Mouse (Mus musculus): ENCODE measurements around the gene Uhrf1. TPM values are rescaled to one million over a fixed set of nuclear protein-coding genes. Genes with fewer than 3 reads are reported as not detected.

The Uhrf1 gene
- polyA plus RNA-seq, 1 experiment from 2014 or later = 160 TPM

- H3K4me3 ChIP-seq = no peak overlapping the region
- H3K36me3 ChIP-seq = no peaks in the 10 kb centered on the region
- no peak for ATAC-seq (ENCODE audit: insufficient number of reproducible peaks, insufficient read depth, low FRiP score, low TSS enrichment)
- no peaks in the 10 kb centered on the region for H3K27me3 ChIP-seq
- WGBS = 71% methylated on average over 3 of the region's 3 CpGs
- peaks cover 25% of the 10 kb centered on the region for H3K4me1 ChIP-seq
- H3K9ac ChIP-seq = no peak overlapping the region
- no peaks in the 10 kb centered on the region for H3K9me3 ChIP-seq
- H3K27ac ChIP-seq = no peak overlapping the region
- no peak overlapping the region for H3K4me2 ChIP-seq (replicated peaks)
Observed at GRCm38 (mm10) chr17:56330345-56330744, 27.2 kb downstream of the Uhrf1 start.

GRCm38 (mm10) chr17:56331256-56331655 is 28.1 kb downstream of the Uhrf1 start:
- H3K4me1 ChIP-seq = peaks cover 25% of the 10 kb centered on the region
- H3K4me2 ChIP-seq (replicated peaks) = no peak overlapping the region
- H3K4me3 ChIP-seq = no peak overlapping the region
- H3K36me3 ChIP-seq = no peaks in the 10 kb centered on the region
- H3K9me3 ChIP-seq = no peaks in the 10 kb centered on the region
- no peak for ATAC-seq (ENCODE audit: insufficient number of reproducible peaks, insufficient read depth, low FRiP score, low TSS enrichment)
- H3K27ac ChIP-seq = no peak overlapping the region
- no peak overlapping the region for H3K9ac ChIP-seq
- H3K27me3 ChIP-seq = no peaks in the 10 kb centered on the region

DNA sequence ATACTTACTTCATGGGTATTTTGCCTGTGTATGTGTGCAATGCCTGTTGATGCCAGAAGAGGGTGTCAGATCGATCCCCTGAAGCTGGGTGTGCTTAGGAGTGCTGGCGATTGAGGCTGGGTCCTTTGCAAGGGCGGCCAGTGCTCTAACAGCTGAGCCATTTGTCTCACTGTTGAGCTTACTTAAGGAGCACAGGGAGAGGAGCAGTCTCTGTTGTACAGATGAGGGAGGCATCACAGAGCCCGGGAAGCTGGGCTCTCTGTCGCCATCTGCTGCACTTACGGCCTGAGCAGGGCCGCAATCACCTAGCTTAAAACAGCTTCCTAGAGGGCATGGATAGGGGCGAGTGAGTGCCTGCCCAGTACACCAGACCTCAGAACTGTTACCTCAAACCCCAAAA is 29.9 kb downstream of the Uhrf1 start:
- Histone ChIP-seq H3K9ac (no peak overlapping the region), H3K4me1 (peaks cover 12% of the 10 kb centered on the region), H3K36me3 (no peaks in the 10 kb centered on the region), H3K4me3 (no peak overlapping the region), H3K4me2 (replicated peaks) (no peak overlapping the region), H3K27me3 (no peaks in the 10 kb centered on the region), H3K9me3 (no peaks in the 10 kb centered on the region), H3K27ac (no peak overlapping the region)
- WGBS = 43% methylated on average over 8 of the region's 8 CpGs
- no peak for ATAC-seq (ENCODE audit: insufficient number of reproducible peaks, insufficient read depth, low FRiP score, low TSS enrichment)

- no peaks in the 10 kb centered on the region for H3K9me3 ChIP-seq
- H3K27me3 ChIP-seq = no peaks in the 10 kb centered on the region
- no peaks in the 10 kb centered on the region for H3K4me1 ChIP-seq
- WGBS = 76% methylated on average over 4 of the region's 4 CpGs
- ATAC-seq (ENCODE audit: insufficient number of reproducible peaks, insufficient read depth, low FRiP score, low TSS enrichment) = no peak
- H3K27ac ChIP-seq = no peak overlapping the region
- no peak overlapping the region for H3K4me2 ChIP-seq (replicated peaks)
- H3K36me3 ChIP-seq = no peaks in the 10 kb centered on the region
- no peak overlapping the region for H3K9ac ChIP-seq
- H3K4me3 ChIP-seq = no peak overlapping the region
Observed at GRCm38 (mm10) chr17:56337190-56337589, 34.1 kb downstream of the Uhrf1 start.

- 92% methylated on average over 6 of the region's 6 CpGs for WGBS
- H3K27me3 ChIP-seq = no peaks in the 10 kb centered on the region
- H3K9me3 ChIP-seq = no peaks in the 10 kb centered on the region
- H3K36me3 ChIP-seq = no peaks in the 10 kb centered on the region
- ATAC-seq (ENCODE audit: insufficient number of reproducible peaks, insufficient read depth, low FRiP score, low TSS enrichment) = no peak
- no peak overlapping the region for H3K27ac ChIP-seq
- no peaks in the 10 kb centered on the region for H3K4me1 ChIP-seq
- H3K4me3 ChIP-seq = no peak overlapping the region
- no peak overlapping the region for H3K4me2 ChIP-seq (replicated peaks)
- no peak overlapping the region for H3K9ac ChIP-seq
Observed at GRCm38 (mm10) chr17:56337791-56338190, 34.7 kb downstream of the Uhrf1 start.

DNA sequence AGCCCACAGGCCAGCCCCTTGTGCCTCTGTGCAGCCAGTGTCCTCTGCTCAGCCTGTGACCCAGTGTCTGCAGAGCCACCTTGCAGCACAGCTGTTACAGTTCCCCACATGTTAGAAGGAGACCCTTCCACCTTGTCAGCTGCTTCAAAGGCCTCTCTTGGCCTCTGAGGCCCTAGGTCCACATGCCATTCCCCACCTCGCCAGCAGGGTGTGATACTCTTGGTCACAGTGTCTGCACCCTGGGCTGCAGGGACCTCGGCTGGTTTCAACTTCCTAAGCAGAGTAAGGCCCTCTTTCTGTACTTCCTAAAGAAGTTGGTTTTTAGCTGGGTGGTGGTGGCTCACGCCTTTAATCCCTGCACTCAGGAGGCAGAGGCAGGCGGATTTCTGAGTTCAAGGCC is 35.8 kb downstream of the Uhrf1 start:
- H3K4me1 ChIP-seq = no peaks in the 10 kb centered on the region
- ATAC-seq (ENCODE audit: insufficient number of reproducible peaks, insufficient read depth, low FRiP score, low TSS enrichment) = no peak

GRCm38 (mm10) chr17:56340717-56341116 is 37.6 kb downstream of the Uhrf1 start:
- ATAC-seq (ENCODE audit: insufficient number of reproducible peaks, insufficient read depth, low FRiP score, low TSS enrichment) = no peak
- H3K9ac ChIP-seq = no peak overlapping the region
- no peak overlapping the region for H3K4me3 ChIP-seq
- no peaks in the 10 kb centered on the region for H3K9me3 ChIP-seq
- peaks cover 5% of the 10 kb centered on the region; the same call in 1 of the 2 replicates for H3K36me3 ChIP-seq
- H3K4me1 ChIP-seq = no peaks in the 10 kb centered on the region
- H3K27ac ChIP-seq = no peak overlapping the region
- H3K27me3 ChIP-seq = no peaks in the 10 kb centered on the region
- H3K4me2 ChIP-seq (replicated peaks) = no peak overlapping the region

More for the DNA sequence above, 35.8 kb downstream of the Uhrf1 start:
- Histone ChIP-seq H3K36me3 (no peaks in the 10 kb centered on the region), H3K9me3 (no peaks in the 10 kb centered on the region), H3K27ac (no peak overlapping the region), H3K4me3 (no peak overlapping the region), H3K27me3 (no peaks in the 10 kb centered on the region), H3K4me2 (replicated peaks) (no peak overlapping the region), H3K9ac (no peak overlapping the region)
- WGBS = 64% methylated on average over 4 of the region's 4 CpGs

DNA sequence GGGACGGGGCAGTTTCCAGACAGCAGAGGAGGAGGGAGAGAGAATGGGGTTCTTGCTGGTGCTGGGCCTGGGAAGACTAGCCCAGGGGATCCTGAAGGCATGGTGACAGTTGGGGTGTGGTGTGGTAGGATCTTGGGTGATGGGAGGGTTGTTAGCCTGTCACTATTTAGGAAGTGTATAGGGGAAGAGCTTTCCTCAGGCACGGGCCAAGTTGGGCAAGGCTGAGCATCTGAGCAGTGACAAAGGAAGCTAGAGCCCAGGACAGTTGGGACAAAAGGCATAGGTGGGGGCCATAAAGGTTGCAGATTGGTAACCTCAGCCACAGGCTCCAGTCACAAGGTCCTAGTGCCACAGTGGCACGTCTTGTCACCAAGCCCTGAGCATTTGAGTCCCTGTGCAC is 40.3 kb downstream of the Uhrf1 start:
- WGBS = 77% methylated on average over 3 of the region's 3 CpGs
- H3K9ac ChIP-seq = no peak overlapping the region

DNA sequence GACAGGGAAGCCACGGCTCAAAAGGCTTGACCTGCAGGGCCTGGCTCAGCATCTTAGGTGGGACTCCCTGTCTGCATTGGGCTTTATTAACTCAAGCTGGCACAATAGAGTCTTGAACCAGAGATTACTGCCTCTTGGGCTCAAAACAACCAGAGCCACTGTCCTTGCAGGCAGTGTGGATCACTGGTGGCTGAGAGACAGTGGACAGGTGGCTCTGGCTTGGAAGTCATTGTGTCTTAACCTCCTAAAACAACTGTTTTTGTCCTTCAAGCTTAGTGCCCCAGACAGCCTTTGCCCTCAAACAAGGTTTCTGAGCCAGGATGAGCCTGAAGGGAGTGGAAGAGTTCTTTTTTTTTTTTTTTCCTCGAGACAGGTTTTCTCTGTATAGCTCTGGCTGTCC is 42.2 kb downstream of the Uhrf1 start:
- H3K27ac ChIP-seq = no peak overlapping the region
- H3K4me1 ChIP-seq = no peaks in the 10 kb centered on the region
- no peak overlapping the region for H3K4me3 ChIP-seq
- no peaks in the 10 kb centered on the region for H3K27me3 ChIP-seq
- H3K9ac ChIP-seq = no peak overlapping the region
- 59% methylated on average over 2 of the region's 2 CpGs for WGBS
- peaks cover 5% of the 10 kb centered on the region; the same call in 1 of the 2 replicates for H3K36me3 ChIP-seq
- no peak for ATAC-seq (ENCODE audit: insufficient number of reproducible peaks, insufficient read depth, low FRiP score, low TSS enrichment)
- no peak overlapping the region for H3K4me2 ChIP-seq (replicated peaks)
- no peaks in the 10 kb centered on the region for H3K9me3 ChIP-seq

More for the DNA sequence above, 40.3 kb downstream of the Uhrf1 start:
- Histone ChIP-seq H3K36me3 (peaks cover 5% of the 10 kb centered on the region; the same call in 1 of the 2 replicates), H3K9me3 (no peaks in the 10 kb centered on the region), H3K27ac (no peak overlapping the region), H3K4me2 (replicated peaks) (no peak overlapping the region), H3K4me1 (no peaks in the 10 kb centered on the region), H3K27me3 (no peaks in the 10 kb centered on the region), H3K4me3 (no peak overlapping the region)
- ATAC-seq (ENCODE audit: insufficient number of reproducible peaks, insufficient read depth, low FRiP score, low TSS enrichment) = no peak

DNA sequence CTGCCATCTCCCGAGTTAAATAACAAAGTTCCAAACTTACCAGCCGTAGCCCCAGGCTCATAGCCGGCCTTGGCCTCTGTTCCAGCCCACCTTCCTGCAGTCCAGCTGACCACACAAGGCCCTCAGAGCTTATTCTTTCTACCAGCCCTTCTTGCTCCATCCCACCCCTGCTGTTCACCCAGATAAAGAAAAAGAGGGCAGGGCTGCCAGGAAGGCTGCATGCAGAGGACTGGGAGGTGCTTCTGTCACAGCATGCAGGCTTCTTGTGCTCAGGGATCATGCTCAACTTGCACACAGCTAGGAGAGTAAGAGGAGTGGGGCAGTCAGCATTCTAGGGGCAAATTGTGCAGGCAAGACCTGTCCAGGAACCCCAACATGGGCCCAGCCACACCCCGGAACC is 45.0 kb downstream of the Uhrf1 start:
- Histone ChIP-seq H3K9ac (no peak overlapping the region), H3K4me2 (replicated peaks) (no peak overlapping the region), H3K4me3 (no peak overlapping the region), H3K27ac (no peak overlapping the region), H3K27me3 (no peaks in the 10 kb centered on the region), H3K4me1 (no peaks in the 10 kb centered on the region), H3K9me3 (no peaks in the 10 kb centered on the region), H3K36me3 (peaks cover 19% of the 10 kb centered on the region)
- whole genome bisulfite sequencing = 74% methylated on average over 4 of the region's 4 CpGs
- ATAC-seq (ENCODE audit: insufficient number of reproducible peaks, insufficient read depth, low FRiP score, low TSS enrichment) = no peak

DNA sequence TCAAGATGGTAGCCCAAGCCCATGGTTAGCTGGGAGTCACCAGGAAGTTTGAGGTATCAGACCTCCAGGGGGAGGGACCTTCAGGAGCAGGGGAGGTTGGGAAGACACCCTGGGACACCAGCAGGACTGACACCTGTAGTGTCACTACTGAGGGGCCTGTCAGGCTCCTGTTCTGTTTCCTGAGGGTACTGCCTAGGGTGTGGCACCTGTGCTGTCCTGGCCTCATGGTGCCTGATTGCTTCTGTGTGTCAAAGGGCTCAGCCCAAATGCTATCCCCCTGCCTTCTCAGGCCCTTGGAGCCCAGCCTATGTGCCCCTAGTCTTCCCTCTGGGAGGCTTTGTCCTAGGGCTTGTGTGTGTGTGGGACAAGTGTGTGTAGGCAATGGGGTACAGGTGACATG is 45.5 kb downstream of the Uhrf1 start:
- Histone ChIP-seq H3K9me3 (no peaks in the 10 kb centered on the region), H3K9ac (no peak overlapping the region), H3K4me3 (no peak overlapping the region), H3K27ac (no peak overlapping the region), H3K4me1 (no peaks in the 10 kb centered on the region), H3K4me2 (replicated peaks) (no peak overlapping the region), H3K27me3 (no peaks in the 10 kb centered on the region), H3K36me3 (peaks cover 24% of the 10 kb centered on the region)
- ATAC-seq (ENCODE audit: insufficient number of reproducible peaks, insufficient read depth, low FRiP score, low TSS enrichment) = no peak

- 33% methylated on average over 2 of the region's 2 CpGs for WGBS
- H3K4me2 ChIP-seq (replicated peaks) = no peak overlapping the region
- H3K27ac ChIP-seq = no peak overlapping the region
- H3K36me3 ChIP-seq = peaks cover 38% of the 10 kb centered on the region
- H3K27me3 ChIP-seq = no peaks in the 10 kb centered on the region
- no peaks in the 10 kb centered on the region for H3K4me1 ChIP-seq
- H3K9me3 ChIP-seq = no peaks in the 10 kb centered on the region
- no peak overlapping the region for H3K4me3 ChIP-seq
- peak; percentile 8; the same call in 1 of the 2 replicates for ATAC-seq (ENCODE audit: insufficient number of reproducible peaks, insufficient read depth, low FRiP score, low TSS enrichment)
- H3K9ac ChIP-seq = no peak overlapping the region
Observed at GRCm38 (mm10) chr17:56350694-56351093, 47.6 kb downstream of the Uhrf1 start.
